Mouse (Mus musculus): ENCODE measurements around the gene Mamdc4.
"Not testable (repeated sequence)": the region's sequence is repeated elsewhere in the genome, so short reads cannot be mapped to it uniquely, and the experiment has no call there.

The Mamdc4 gene

GRCm38 (mm10) chr2:25560551-25560950, 14.1 kb downstream of the Mamdc4 start:
- DNase-seq (ENCODE audit: low read depth, low spot score) = no peak

- DNase-seq (ENCODE audit: low read depth, low spot score) = no peak
Observed at GRCm38 (mm10) chr2:25558774-25559173, 15.9 kb downstream of the Mamdc4 start.

DNA sequence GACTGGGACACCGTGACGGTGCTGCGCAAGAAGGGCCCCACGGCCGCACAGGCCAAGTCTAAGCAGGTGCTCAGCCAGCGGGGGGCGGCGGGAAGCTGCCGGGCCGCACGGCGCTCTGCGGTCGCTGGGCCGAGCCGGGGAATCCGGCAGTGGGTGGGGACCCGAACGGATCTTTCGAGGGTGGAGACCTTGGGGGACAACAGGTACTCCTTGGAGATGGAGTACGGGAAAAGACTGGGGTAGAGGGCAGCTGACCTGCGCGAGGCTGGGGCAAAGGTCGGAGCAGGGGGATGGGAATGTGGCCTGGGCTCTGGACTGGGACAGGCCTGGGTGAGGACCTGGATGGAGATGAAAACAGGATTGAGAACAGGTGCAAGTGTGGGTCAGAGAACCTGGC, 16.7 kb downstream of the Mamdc4 start:
- no peak for DNase-seq (ENCODE audit: low read depth, low spot score)

- peak; percentile 86 for DNase-seq (ENCODE audit: low read depth, low spot score)
Observed at GRCm38 (mm10) chr2:25557221-25557963, 17.3 kb downstream of the Mamdc4 start, which contains the start of gene Edf1. TSS of gene Edf1 (plus strand) at chr2:25557847.

DNA sequence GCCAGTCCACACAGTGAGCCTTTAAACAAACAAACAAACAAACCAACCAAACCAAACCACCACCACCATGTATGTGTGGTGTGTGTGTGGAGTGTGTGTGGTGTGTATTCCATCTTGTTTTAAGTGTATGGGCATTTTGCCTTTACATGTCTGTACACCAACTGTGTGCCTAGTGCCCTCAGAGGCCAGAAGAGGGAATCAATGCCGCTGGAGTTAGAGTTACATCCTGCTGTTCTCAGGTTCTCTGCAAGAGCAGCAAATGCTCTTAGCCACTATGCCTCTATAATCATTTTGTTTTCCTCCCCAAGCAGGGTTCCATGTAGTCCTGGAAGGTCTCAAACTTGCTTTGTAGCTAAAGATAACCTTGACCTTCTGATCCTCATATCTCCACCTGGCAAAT, 18.3 kb downstream of the Mamdc4 start:
- no peak for DNase-seq (ENCODE audit: low read depth, low spot score)

- not testable (repeated sequence) for DNase-seq (ENCODE audit: low read depth, low spot score)
Observed at GRCm38 (mm10) chr2:25555479-25555878, 19.2 kb downstream of the Mamdc4 start.

GRCm38 (mm10) chr2:25553171-25553786, 21.4 kb downstream of the Mamdc4 start:
- DNase-seq (ENCODE audit: low read depth, low spot score) = not testable (repeated sequence)

GRCm38 (mm10) chr2:25551186-25551585, 23.5 kb downstream of the Mamdc4 start:
- no peak for DNase-seq (ENCODE audit: low read depth, low spot score)

DNA sequence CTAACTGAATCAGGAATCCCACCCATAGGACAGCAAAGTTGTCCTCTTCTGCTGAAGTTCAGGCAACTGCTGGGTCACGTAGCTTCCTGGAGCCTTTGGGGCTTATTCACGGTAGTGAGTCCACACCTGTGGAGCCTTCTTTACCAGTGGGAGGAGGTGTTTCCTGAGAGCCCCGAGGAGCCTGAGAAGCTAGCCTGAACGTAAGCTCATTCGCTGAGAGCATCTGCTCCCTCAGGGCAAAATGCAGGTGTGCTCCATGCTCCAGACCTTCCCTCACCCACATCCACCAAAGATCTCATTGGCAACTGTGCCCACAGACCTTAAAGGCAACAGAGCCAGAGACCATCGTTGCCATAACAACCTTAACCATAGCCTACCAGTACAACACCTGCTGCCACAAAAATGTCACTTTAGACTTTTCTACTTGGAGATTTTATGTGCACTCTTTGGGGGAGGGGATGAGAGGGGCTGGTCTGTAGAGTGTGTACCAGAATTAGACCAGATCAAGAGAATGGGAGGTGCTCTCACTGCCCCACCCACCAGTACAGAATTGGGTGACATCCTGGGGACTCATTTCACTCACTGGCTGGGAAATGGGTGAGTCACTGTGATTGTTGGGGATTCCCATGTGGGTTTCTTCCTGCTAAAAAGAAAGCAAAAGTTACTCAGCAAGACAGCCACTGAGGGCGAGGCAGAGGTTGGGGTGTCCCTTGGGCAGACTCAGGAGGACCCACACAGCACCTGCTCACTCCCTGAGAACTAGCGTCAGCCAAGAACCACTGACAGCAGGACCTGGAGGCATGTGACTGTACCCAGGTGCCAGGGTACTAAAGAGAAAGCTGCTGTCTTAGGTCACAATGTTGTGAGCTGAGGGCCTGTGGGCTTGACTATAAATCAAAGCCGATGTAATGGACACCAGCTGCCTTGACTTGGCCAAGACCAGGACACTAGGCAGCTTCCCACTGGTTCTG, 25.3 kb downstream of the Mamdc4 start:
- no peak for DNase-seq (ENCODE audit: low read depth, low spot score)

DNA sequence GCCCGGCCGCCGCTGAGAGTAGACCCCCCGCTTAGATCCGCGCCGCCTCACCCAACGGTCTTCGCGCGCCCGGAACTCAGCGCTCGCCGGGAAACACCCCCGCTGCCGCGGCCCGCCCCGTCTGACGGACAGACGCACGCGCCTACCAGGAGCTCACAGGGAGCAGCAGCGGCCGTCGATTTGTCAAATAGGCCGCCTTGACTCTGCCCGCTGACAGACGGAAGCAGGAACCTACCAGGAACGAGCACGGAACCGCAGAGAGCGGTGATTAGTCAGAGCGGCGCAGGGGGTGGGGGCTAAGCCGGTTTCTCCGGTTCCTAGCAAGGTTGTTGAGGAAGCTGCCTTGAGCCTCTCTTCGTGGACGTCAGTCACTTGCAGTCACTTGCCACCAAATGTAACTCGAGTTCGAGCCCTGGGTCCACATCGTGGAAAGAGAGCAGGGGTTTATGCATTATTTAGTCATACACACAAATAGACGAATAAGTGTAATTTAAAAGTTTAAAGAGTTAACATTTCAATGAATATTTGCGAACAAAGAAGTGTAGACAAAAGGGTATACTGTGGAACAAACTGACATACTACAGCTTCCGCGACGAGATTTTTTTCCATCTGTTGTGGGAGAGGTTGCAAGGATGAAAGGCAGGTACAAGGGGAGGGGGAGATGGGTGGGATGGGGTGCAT, 27.7 kb downstream of the Mamdc4 start, which contains the start of gene Traf2:
Traf2 (minus strand) TSS at position 130 of the 681 bp plus-strand sequence.
- DNase-seq (ENCODE audit: low read depth, low spot score) = peak; percentile 96

- DNase-seq (ENCODE audit: low read depth, low spot score) = no peak
Observed at GRCm38 (mm10) chr2:25545996-25546810, 28.4 kb downstream of the Mamdc4 start.

- DNase-seq (ENCODE audit: low read depth, low spot score) = no peak
Observed at GRCm38 (mm10) chr2:25541644-25542367, 32.8 kb downstream of the Mamdc4 start.

DNA sequence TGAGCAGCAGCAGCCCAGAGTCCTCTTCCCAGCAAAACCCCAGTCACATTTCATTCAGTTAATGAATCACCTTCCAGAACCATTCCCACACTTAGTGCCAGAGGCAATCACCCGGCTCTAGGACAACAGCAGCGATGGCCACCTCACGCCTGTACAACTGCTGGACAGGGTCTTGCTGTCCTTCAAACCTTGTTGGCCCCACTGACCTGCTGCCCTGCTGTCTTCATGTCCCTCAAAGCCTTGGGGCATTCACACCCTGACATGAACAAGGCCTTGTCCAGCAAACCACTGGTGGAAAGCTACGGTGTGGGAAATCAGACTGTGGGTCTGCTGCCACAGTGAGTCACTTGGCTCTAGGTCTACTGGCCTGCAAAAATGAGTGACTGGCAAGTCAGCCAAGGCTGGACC, 34.1 kb downstream of the Mamdc4 start:
- DNase-seq (ENCODE audit: low read depth, low spot score) = no peak

- DNase-seq (ENCODE audit: low read depth, low spot score) = no peak
Observed at GRCm38 (mm10) chr2:25536531-25536930, 38.1 kb downstream of the Mamdc4 start.

GRCm38 (mm10) chr2:25534866-25535182, 39.8 kb downstream of the Mamdc4 start:
- DNase-seq (ENCODE audit: low read depth, low spot score) = no peak

- no peak for DNase-seq (ENCODE audit: low read depth, low spot score)
Observed at GRCm38 (mm10) chr2:25534178-25534865, 40.3 kb downstream of the Mamdc4 start.

DNA sequence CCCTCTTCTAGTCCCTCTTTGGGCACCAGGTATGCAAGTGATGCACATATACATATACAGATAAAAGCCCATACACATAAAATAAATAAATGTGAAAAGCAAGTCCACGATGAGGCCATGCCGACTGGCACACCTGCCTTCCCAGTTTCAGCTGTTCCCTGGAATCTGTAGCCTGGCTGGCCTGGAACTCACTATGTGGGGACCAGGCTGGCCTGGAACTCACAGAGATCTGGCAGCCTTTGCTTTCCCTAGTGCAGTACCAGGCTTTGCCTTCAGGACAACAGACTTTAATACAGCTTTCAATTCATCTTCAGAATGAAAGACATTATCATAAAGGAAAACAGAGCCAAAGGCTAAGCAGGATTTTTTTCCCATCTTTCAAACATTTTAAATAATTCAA, 40.9 kb downstream of the Mamdc4 start:
- no peak for DNase-seq (ENCODE audit: low read depth, low spot score)

- no peak for DNase-seq (ENCODE audit: low read depth, low spot score)
Observed at GRCm38 (mm10) chr2:25526510-25527302, 47.9 kb downstream of the Mamdc4 start.
